Mouse (Mus musculus): ENCODE measurements around the gene Plpp3. TPM values are rescaled to one million over a fixed set of nuclear protein-coding genes. Genes with fewer than 3 reads are reported as not detected.
A peak's percentile ranks its signal among the peaks of the same experiment; 100 is the strongest.

Plpp3 gene
- polyA plus RNA-seq, 1 experiment from 2014 or later = 58.5 TPM

- peaks cover 17% of the 10 kb centered on the region for H3K4me1 ChIP-seq (replicated peaks)
- ATAC-seq = no peak
- H3K4me3 ChIP-seq (replicated peaks) = no peak overlapping the region
- WGBS = 86% methylated on average over 9 of the region's 9 CpGs
- no peaks in the 10 kb centered on the region for H3K9me3 ChIP-seq
- peaks cover 22% of the 10 kb centered on the region for H3K36me3 ChIP-seq
- no peak overlapping the region for H3K27ac ChIP-seq
- no peak overlapping the region for H3K4me2 ChIP-seq (replicated peaks)
- no peaks in the 10 kb centered on the region for H3K27me3 ChIP-seq
- H3K9ac ChIP-seq (replicated peaks) = no peak overlapping the region
Observed at GRCm38 (mm10) chr4:105196099-105196498, 39.0 kb downstream of the Plpp3 start.

- Histone ChIP-seq H3K9me3 (no peaks in the 10 kb centered on the region), H3K27me3 (no peaks in the 10 kb centered on the region), H3K4me1 (replicated peaks) (peaks cover 20% of the 10 kb centered on the region), H3K9ac (replicated peaks) (no peak overlapping the region), H3K27ac (no peak overlapping the region), H3K4me3 (replicated peaks) (no peak overlapping the region), H3K36me3 (peaks cover 22% of the 10 kb centered on the region), H3K4me2 (replicated peaks) (no peak overlapping the region)
- ATAC-seq = no peak
- 86% methylated on average over 9 of the region's 9 CpGs for WGBS
Observed at GRCm38 (mm10) chr4:105196993-105197765, 40.0 kb downstream of the Plpp3 start.

GRCm38 (mm10) chr4:105198696-105199095, 41.5 kb downstream of the Plpp3 start:
- Histone ChIP-seq H3K27ac (no peak overlapping the region), H3K9me3 (no peaks in the 10 kb centered on the region), H3K27me3 (no peaks in the 10 kb centered on the region), H3K36me3 (peaks cover 22% of the 10 kb centered on the region), H3K4me2 (replicated peaks) (no peak overlapping the region), H3K4me3 (replicated peaks) (no peak overlapping the region), H3K9ac (replicated peaks) (no peak overlapping the region), H3K4me1 (replicated peaks) (peaks cover 22% of the 10 kb centered on the region)
- WGBS = 91% methylated on average over 5 of the region's 5 CpGs
- no peak for ATAC-seq

- Histone ChIP-seq H3K27me3 (no peaks in the 10 kb centered on the region), H3K4me3 (replicated peaks) (no peak overlapping the region), H3K4me1 (replicated peaks) (peaks cover 26% of the 10 kb centered on the region), H3K9ac (replicated peaks) (no peak overlapping the region), H3K36me3 (peaks cover 22% of the 10 kb centered on the region), H3K27ac (no peak overlapping the region), H3K9me3 (no peaks in the 10 kb centered on the region), H3K4me2 (replicated peaks) (no peak overlapping the region)
- 86% methylated on average over 8 of the region's 8 CpGs for WGBS
- ATAC-seq = no peak
Observed at GRCm38 (mm10) chr4:105199345-105199744, 42.2 kb downstream of the Plpp3 start.

- H3K27ac ChIP-seq = no peak overlapping the region
- H3K4me1 ChIP-seq (replicated peaks) = peaks cover 42% of the 10 kb centered on the region
- peak; percentile 62 for ATAC-seq
- no peak overlapping the region for H3K9ac ChIP-seq (replicated peaks)
- H3K4me3 ChIP-seq (replicated peaks) = no peak overlapping the region
- WGBS = 39% methylated on average over 14 of the region's 14 CpGs
- H3K9me3 ChIP-seq = no peaks in the 10 kb centered on the region
- peaks cover 14% of the 10 kb centered on the region for H3K36me3 ChIP-seq
- no peak overlapping the region for H3K4me2 ChIP-seq (replicated peaks)
- H3K27me3 ChIP-seq = no peaks in the 10 kb centered on the region
Observed at GRCm38 (mm10) chr4:105200624-105201524, 43.7 kb downstream of the Plpp3 start.

GRCm38 (mm10) chr4:105202439-105202838, 45.3 kb downstream of the Plpp3 start:
- H3K36me3 ChIP-seq = peaks cover 8% of the 10 kb centered on the region
- H3K9me3 ChIP-seq = no peaks in the 10 kb centered on the region
- H3K4me2 ChIP-seq (replicated peaks) = no peak overlapping the region
- peaks cover 57% of the 10 kb centered on the region for H3K4me1 ChIP-seq (replicated peaks)
- H3K27ac ChIP-seq = no peak overlapping the region
- 92% methylated on average over 3 of the region's 3 CpGs for WGBS
- no peak overlapping the region for H3K9ac ChIP-seq (replicated peaks)
- ATAC-seq = no peak
- no peak overlapping the region for H3K4me3 ChIP-seq (replicated peaks)
- H3K27me3 ChIP-seq = no peaks in the 10 kb centered on the region

GRCm38 (mm10) chr4:105203303-105203761, 46.2 kb downstream of the Plpp3 start:
- H3K4me2 ChIP-seq (replicated peaks) = no peak overlapping the region
- H3K4me3 ChIP-seq (replicated peaks) = no peak overlapping the region
- 72% methylated on average over 2 of the region's 2 CpGs for WGBS
- H3K27ac ChIP-seq = no peak overlapping the region
- no peak for ATAC-seq
- H3K27me3 ChIP-seq = no peaks in the 10 kb centered on the region
- peaks cover 5% of the 10 kb centered on the region; the same call in 1 of the 2 replicates for H3K36me3 ChIP-seq
- H3K9me3 ChIP-seq = no peaks in the 10 kb centered on the region
- peaks cover 57% of the 10 kb centered on the region for H3K4me1 ChIP-seq (replicated peaks)
- H3K9ac ChIP-seq (replicated peaks) = no peak overlapping the region

GRCm38 (mm10) chr4:105204071-105204470, 46.9 kb downstream of the Plpp3 start:
- Histone ChIP-seq H3K4me3 (replicated peaks) (no peak overlapping the region), H3K36me3 (peaks cover 9% of the 10 kb centered on the region), H3K27me3 (no peaks in the 10 kb centered on the region), H3K27ac (no peak overlapping the region), H3K9ac (replicated peaks) (no peak overlapping the region), H3K9me3 (no peaks in the 10 kb centered on the region), H3K4me2 (replicated peaks) (no peak overlapping the region), H3K4me1 (replicated peaks) (peaks cover 57% of the 10 kb centered on the region)
- 69% methylated on average over 9 of the region's 9 CpGs for WGBS
- no peak for ATAC-seq

- Histone ChIP-seq H3K27me3 (no peaks in the 10 kb centered on the region), H3K4me3 (replicated peaks) (no peak overlapping the region), H3K4me1 (replicated peaks) (peaks cover 53% of the 10 kb centered on the region), H3K9me3 (no peaks in the 10 kb centered on the region), H3K9ac (replicated peaks) (no peak overlapping the region), H3K36me3 (peaks cover 19% of the 10 kb centered on the region), H3K27ac (0 out of 2 replicates have a peak overlapping the region, but pooled peaks have one; percentile 17), H3K4me2 (replicated peaks) (no peak overlapping the region)
- 70% methylated on average over 15 of the region's 15 CpGs for WGBS
- no peak for ATAC-seq
Observed at GRCm38 (mm10) chr4:105205045-105205851, 48.1 kb downstream of the Plpp3 start.

GRCm38 (mm10) chr4:105206102-105206501, 49.0 kb downstream of the Plpp3 start:
- H3K4me2 ChIP-seq (replicated peaks) = no peak overlapping the region
- H3K4me1 ChIP-seq (replicated peaks) = peaks cover 44% of the 10 kb centered on the region
- H3K4me3 ChIP-seq (replicated peaks) = no peak overlapping the region
- H3K27me3 ChIP-seq = no peaks in the 10 kb centered on the region
- H3K27ac ChIP-seq = peak overlapping the region; percentile 17; the same call in 1 of the 2 replicates
- ATAC-seq = no peak
- no peak overlapping the region for H3K9ac ChIP-seq (replicated peaks)
- H3K9me3 ChIP-seq = no peaks in the 10 kb centered on the region
- H3K36me3 ChIP-seq = peaks cover 20% of the 10 kb centered on the region
- WGBS = 89% methylated on average over 6 of the region's 6 CpGs

GRCm38 (mm10) chr4:105206995-105207394, 49.8 kb downstream of the Plpp3 start:
- Histone ChIP-seq H3K27ac (no peak overlapping the region), H3K9me3 (no peaks in the 10 kb centered on the region), H3K4me2 (replicated peaks) (no peak overlapping the region), H3K36me3 (peaks cover 22% of the 10 kb centered on the region), H3K9ac (replicated peaks) (no peak overlapping the region), H3K4me1 (replicated peaks) (peaks cover 41% of the 10 kb centered on the region), H3K27me3 (no peaks in the 10 kb centered on the region), H3K4me3 (replicated peaks) (no peak overlapping the region)
- 0 out of 2 replicates have a peak, but pooled peaks have one; percentile 43 for ATAC-seq
- 62% methylated on average over 8 of the region's 8 CpGs for WGBS
